Mouse (Mus musculus) cerebellum, adult 2 months (tissue): Measurements from ENCODE around the gene Ppt2. TPM values are rescaled to one million over a fixed set of nuclear protein-coding genes. Genes with fewer than 3 reads are reported as not detected.

Experiments used
- DNase-seq, 2 experiments: peaks; one replicate each; pipeline ENCODE4 v3.0.0; 2021
- H3K27ac ChIP-seq: fragments of 200-500 bp; 2 replicates; pipeline ENCODE4 v1.5.1; 2012; ENCODE audit warnings: low read length, control low read depth, inconsistent platforms; ENCODE audit not compliant: insufficient read depth
- H3K27me3 ChIP-seq: fragments of 200-500 bp; 2 replicates; pipeline ENCODE4 v1.6.1; 2012; ENCODE audit warnings: inconsistent platforms, mild to moderate bottlenecking, low read length, moderate library complexity; ENCODE audit not compliant: control insufficient read depth, insufficient read depth
- H3K4me1 ChIP-seq: fragments of 200-500 bp; 2 replicates; pipeline ENCODE4 v1.6.1; 2011; ENCODE audit warnings: low read length; ENCODE audit not compliant: control insufficient read depth, insufficient read depth
- H3K4me3 ChIP-seq: fragments of 200-500 bp; replicated peaks from 2 replicates; pipeline ENCODE3; 2011; ENCODE audit warnings: mild to moderate bottlenecking, low read depth, low read length, control low read depth; ENCODE audit not compliant: insufficient read depth
- CTCF ChIP-seq: fragments of 200-500 bp; IDR thresholded peaks from 2 replicates; pipeline ENCODE4 v1.5.1; 2011; ENCODE audit warnings: low read depth, mild to moderate bottlenecking, control low read depth, low read length, moderate library complexity, borderline replicate concordance; ENCODE audit not compliant: insufficient read depth
- POLR2A ChIP-seq: fragments of 200-500 bp; IDR thresholded peaks from 2 replicates; pipeline ENCODE4 v1.6.1; 2011; ENCODE audit warnings: low read length, control low read depth, borderline replicate concordance; ENCODE audit not compliant: insufficient read depth
- WGBS: fragments of 180-500 bp; shearing (Covaris S2); methylation state at CpG from one replicate; pipeline ENCODE4 v1.1.7; 2018; 5-methylcytosine and 5-hydroxymethylcytosine counted together
- polyA plus RNA-seq: library from polyadenylated mRNA; depleted of rRNA; stranded (reverse); fragments of >200 nt; gene quantifications from 2 replicates; pipeline ENCODE4 v1.2.3, GENCODE M21; 2012

The Ppt2 gene
- polyA plus RNA-seq, 1 experiment = 57.3 TPM

- no peaks in the 10 kb centered on the region for H3K27me3 ChIP-seq
- WGBS = 75% methylated on average over 4 of the region's 4 CpGs
- peaks cover 43% of the 10 kb centered on the region for H3K4me1 ChIP-seq
- no peak overlapping the region for H3K4me3 ChIP-seq
- H3K27ac ChIP-seq = peak overlapping the region; percentile 17; the same call in 1 of the 2 replicates
- no peak for TF ChIP-seq CTCF
- DNase-seq = peak in 1 of 2 experiments; percentile 23
Measured at GRCm38 (mm10) chr17:34643379-34643778, 15.1 kb upstream of the Ppt2 start.

GRCm38 (mm10) chr17:34641945-34642344 is 13.6 kb upstream of the Ppt2 start:
- 69% methylated on average over 3 of the region's 3 CpGs for WGBS
- Histone ChIP-seq H3K4me1 (peaks cover 49% of the 10 kb centered on the region), H3K4me3 (no peak overlapping the region), H3K27ac (peak overlapping the region; percentile 76), H3K27me3 (no peaks in the 10 kb centered on the region)
- no peak for TF ChIP-seq CTCF
- DNase-seq = peak; percentile 16 to 28

- peak; percentile 57; the same call in 1 of the 2 replicates for TF ChIP-seq POLR2A
- TF ChIP-seq CTCF = peak; percentile 49; the same call in 1 of the 2 replicates
- no peaks in the 10 kb centered on the region for H3K27me3 ChIP-seq
- peak; percentile 88 to 97 for DNase-seq
- H3K4me3 ChIP-seq = peak overlapping the region; percentile 25
- H3K4me1 ChIP-seq = peaks cover 49% of the 10 kb centered on the region
- WGBS = 2% methylated on average over 11 of the region's 11 CpGs
- peak overlapping the region; percentile 98 for H3K27ac ChIP-seq
Measured at GRCm38 (mm10) chr17:34640778-34641601, 12.7 kb upstream of the Ppt2 start.

GRCm38 (mm10) chr17:34639461-34640255 is 11.3 kb upstream of the Ppt2 start:
- Histone ChIP-seq H3K27ac (peak overlapping the region; percentile 98), H3K27me3 (no peaks in the 10 kb centered on the region), H3K4me3 (no peak overlapping the region), H3K4me1 (peaks cover 54% of the 10 kb centered on the region)
- 51% methylated on average over 7 of the region's 7 CpGs for WGBS
- DNase-seq = peak; percentile 44 to 52
- no peak for TF ChIP-seq CTCF
- TF ChIP-seq POLR2A = no peak

GRCm38 (mm10) chr17:34637459-34637858 is 9.1 kb upstream of the Ppt2 start:
- no peak for TF ChIP-seq POLR2A
- TF ChIP-seq CTCF = no peak
- 44% methylated on average over 3 of the region's 3 CpGs for WGBS
- Histone ChIP-seq H3K27ac (0 out of 2 replicates have a peak overlapping the region, but pooled peaks have one; percentile 27), H3K4me1 (peaks cover 50% of the 10 kb centered on the region), H3K27me3 (no peaks in the 10 kb centered on the region), H3K4me3 (no peak overlapping the region)
- DNase-seq = peak in 1 of 2 experiments; percentile 36

GRCm38 (mm10) chr17:34635671-34636070 is 7.4 kb upstream of the Ppt2 start:
- 60% methylated on average over 2 of the region's 2 CpGs for WGBS
- Histone ChIP-seq H3K27me3 (no peaks in the 10 kb centered on the region), H3K27ac (no peak overlapping the region), H3K4me3 (no peak overlapping the region), H3K4me1 (peaks cover 37% of the 10 kb centered on the region)
- no peak for DNase-seq
- TF ChIP-seq POLR2A (peak; percentile 21; the same call in 1 of the 2 replicates), CTCF (no peak)

GRCm38 (mm10) chr17:34632261-34632691 is 4.0 kb upstream of the Ppt2 start:
- peak overlapping the region; percentile 79 for H3K4me3 ChIP-seq
- WGBS = 3% methylated on average over 26 of the region's 26 CpGs
- TF ChIP-seq CTCF (no peak), POLR2A (peak; percentile 39; the same call in 1 of the 2 replicates)
- H3K27me3 ChIP-seq = no peaks in the 10 kb centered on the region
- DNase-seq = peak; percentile 89 to 90
- peaks cover 14% of the 10 kb centered on the region for H3K4me1 ChIP-seq
- H3K27ac ChIP-seq = peak overlapping the region; percentile 97
